Mouse (Mus musculus): ENCODE results near the gene Ankrd34a.

- TF ChIP-seq CTCF (IDR thresholded peaks at IDR 0.05; ENCODE audit: low read depth) (no peak), EP300 (IDR thresholded peaks at IDR 0.05; ENCODE audit: low read depth) (no peak)
Observed at GRCm38 (mm10) chr3:96596855-96597254, 419 bp downstream of the Ankrd34a start.

All from heart, postnatal 0 days (tissue).